Mouse (Mus musculus) mature B cell (primary cell): ENCODE results near the gene Gtpbp2.

Experiments used
- in situ Hi-C: fragments of 300-500 bp; cut with MboI; formaldehyde crosslinking; loops from 2 replicates; pipeline ENCODE4 v1.14.3; 2019

Gtpbp2 gene

DNA sequence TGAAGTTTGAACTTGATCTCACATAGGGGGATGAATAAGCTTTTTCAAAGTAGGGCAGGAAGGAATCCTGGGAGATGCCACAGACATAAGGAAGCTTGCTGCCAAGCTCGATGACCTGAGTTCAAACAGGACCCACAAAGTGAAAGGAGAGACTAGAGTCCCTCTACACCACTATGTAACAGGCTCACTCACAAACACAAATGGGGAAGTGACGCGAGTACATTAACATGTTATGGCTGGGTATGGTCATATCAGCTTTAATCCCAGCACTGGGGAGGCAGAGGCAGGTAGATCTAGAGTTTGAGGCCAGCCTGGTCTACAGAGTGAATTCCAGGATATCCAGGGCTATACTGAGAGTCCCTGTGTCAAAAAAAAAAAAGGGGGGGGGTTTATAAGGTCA, 6.5 kb upstream of the Gtpbp2 start:
- in situ Hi-C loops = no loop called here

DNA sequence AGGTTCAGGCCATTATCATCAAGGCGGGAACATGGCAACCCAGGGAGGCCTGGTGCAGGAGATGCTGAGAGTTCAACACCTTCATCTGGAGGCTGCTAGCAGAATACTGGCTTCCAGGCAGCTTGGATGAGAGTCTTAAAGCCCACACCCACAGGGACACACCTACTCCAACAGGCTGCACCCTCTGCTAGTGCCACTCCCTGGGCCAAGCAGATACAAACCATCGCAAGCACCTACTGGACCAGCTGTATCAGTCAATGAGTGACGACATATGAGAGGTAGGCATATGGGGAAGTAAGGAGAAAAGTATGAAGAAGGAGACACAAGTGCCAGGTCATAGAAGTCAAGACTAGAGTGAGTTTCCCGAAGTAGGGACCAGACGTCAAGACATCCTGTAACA, 4.2 kb upstream of the Gtpbp2 start:
- in situ Hi-C loops = no loop called here

DNA sequence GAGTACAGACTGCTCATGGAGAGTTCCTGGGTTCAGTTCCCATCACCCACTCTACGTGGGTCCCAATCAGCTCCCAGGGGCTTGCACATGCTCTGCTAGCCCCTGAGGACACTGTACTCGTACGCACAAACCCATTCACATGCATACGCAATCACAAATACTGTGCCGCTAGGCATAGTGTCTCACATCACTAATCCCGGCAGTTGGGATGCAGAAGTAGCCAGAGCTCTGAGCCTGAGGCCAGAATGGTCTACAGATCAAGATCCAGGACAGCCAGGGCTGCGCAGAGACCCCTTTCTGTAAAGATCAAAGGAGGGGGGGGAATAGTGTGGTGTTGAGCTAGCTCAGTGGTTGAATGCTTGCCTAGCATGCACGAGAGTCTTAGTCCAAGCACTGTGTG, 3.7 kb upstream of the Gtpbp2 start:
- in situ Hi-C loops = no loop called here

DNA sequence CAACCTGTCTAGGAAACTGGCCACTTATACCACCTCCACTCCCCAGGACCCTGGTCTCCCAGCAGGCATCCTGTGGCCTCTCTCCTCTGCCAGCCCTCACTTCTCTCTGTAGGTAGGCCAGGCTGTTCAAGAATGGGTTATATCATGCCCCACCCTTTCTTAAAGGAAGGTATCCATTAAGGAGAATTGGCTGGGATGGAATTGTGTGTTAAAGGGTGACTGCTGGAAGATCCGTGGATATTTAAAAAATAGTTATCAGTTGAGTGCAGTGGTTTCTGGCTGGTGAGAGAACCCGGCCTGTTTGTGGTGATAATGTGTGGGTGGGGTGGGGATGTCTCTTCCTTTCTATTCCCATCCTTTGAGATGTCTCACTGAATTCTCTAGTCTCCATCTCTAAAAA, 1.6 kb upstream of the Gtpbp2 start:
- in situ Hi-C loops = no loop called here

DNA sequence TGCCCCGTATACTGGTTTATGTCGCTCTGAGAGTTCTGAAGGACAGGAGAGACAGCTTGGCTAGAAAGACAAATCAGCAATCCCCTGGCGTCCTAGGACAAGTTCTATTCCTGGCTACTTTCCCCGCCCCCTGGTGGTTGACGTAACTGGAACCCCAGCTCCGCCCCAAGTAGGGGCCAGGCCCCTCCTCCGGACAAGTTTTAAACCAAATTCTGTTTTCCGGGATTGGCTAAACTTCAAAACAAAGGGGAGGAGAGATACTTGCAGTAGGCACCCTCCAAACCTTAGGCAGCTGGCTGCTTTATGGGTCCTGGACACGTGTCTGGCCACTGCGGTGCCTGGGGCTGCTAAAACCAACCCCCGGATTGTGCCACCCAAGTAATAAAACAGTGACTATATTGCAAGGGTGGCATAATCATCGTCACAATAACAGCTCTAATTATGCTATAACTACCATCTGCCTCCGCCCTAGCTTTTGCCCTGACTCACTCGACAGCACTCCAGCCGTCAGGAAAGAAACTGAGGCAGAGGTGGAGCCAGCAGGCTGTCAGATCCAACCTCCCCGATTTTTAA, 656 bp upstream of the Gtpbp2 start:
- in situ Hi-C loops = no loop called here

DNA sequence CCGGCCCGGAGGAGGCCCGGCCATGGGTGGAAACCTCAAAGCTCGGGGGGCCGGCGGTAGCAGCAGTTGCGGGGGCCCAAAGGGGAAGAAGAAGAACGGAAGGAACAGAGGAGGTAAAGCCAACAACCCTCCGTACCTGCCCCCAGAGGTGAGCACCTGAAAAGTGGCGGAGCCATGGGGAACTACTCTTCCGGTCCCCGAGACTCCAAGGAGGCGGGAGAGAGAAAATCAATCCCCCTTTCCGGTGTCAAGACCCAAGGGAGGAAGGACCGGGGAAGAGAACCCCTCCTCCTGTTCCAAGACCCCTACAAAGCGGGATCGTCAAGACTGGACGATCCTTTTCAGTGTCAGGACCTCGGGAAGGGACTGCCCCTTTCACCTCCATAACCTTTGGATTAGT, 347 bp downstream of the Gtpbp2 start:
- in situ Hi-C loops = no loop called here

DNA sequence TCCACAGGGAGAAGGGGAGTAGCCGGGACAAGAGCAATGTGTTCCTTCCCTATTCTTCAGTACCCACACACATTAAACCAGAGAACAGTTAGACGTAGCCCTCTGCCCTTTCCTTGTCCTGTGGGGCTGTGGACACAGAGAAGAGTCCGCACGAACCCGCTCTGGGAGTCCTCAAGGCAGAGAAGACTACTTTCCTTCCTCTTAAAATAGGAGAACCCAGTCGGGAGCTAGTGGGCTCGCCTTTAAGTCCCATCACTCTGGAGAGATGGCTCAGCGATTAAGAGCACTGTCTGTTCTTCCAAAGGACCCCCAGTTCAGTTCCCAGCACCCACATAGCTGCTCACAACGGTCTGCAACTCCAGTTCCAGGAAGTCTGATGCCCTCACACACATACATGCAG, 878 bp downstream of the Gtpbp2 start:
- in situ Hi-C loops = no loop called here

DNA sequence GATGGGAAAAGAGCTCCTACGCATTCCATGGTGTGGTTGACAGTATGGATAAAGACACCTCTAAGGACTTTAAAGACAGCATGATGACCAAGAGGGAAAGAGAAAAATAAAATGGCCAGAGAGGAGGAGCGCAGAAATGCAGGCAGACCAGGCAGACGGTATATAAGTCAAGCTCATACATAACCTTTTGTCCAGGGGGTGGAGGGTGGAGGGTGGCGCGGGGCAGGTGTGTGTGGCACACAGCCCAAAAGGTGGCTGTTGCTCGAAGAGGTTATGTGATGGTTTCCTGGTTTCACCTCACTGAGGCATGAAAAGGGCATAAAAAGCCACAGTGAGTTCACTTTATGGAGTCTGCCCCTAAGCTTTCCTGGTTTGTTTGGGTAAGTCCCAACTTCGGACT, 1.7 kb downstream of the Gtpbp2 start:
- in situ Hi-C loops = no loop called here

DNA sequence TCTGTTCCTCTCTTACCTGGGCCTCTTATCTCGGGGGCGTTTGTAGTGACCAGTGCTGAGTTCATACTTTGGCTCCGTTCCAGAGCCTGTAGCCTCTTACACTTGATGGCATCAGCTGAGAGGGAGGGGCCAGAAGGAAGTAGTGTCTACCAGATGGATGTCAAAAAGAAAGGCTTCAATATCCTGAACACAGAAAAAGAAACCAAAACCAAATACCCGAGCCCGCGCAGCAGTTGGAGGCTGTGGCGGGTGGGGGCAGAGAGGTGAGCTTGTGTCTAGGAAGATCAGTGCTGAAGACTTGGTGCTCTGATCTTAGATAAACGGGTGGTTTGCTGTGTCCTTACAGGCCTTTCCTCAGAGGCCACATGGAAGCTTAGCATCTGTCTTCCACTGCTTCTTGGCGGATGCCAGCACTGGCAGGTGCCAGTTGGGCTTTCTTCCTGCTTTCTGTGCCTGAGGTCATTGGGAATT, 2.2 kb downstream of the Gtpbp2 start:
- in situ Hi-C loops = no loop called here

DNA sequence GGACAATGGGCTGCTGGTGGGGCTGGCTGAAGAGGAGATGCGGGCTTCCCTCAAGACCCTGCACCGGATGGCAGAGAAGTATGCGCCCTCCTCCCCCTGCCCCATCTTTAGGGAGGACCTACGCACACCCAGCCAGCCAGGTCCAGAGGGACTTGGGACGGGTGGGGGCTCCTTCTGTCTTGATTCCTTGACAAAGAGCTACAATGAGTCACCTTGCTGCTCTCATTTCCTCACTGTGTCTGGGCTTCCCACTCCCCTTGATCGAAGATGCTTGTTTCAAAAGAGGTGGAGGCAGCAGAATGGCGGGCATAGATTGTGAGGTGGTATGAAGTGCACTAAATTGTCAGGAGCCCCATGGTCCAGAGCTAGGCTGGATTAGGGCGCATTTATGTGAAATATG, 3.5 kb downstream of the Gtpbp2 start:
- in situ Hi-C loops = no loop called here

DNA sequence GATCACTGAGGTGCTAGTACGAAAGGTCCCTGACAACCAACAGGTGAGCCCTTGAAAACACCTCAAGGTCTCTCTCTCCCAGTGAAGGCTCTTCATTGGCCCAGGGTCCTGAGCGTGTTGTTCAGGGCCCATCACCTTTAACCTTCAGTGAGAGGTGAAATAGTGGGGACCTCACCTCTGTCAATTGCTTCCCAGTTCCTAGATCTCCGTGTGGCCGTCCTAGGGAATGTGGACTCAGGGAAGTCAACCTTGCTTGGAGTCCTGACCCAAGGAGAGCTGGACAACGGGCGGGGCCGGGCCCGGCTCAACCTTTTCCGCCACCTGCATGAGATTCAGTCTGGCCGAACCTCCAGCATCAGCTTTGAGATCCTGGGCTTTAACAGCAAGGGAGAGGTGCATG, 4.0 kb downstream of the Gtpbp2 start:
- in situ Hi-C loops = no loop called here

DNA sequence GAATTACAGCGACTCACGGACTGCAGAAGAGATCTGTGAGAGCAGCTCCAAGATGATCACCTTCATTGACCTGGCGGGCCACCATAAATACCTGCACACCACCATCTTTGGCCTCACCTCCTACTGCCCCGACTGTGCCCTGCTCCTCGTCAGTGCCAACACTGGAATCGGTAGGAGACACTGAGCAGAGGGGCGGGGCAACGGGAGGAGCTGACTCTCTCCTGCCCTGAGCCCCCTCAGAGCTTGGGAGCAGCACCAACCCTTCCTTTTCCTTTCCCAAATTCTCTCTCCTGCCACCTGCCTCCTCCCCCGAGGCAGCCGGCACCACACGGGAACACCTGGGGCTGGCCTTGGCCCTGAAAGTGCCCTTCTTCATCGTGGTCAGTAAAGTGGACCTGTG, 4.6 kb downstream of the Gtpbp2 start:
- in situ Hi-C loops = no loop called here

DNA sequence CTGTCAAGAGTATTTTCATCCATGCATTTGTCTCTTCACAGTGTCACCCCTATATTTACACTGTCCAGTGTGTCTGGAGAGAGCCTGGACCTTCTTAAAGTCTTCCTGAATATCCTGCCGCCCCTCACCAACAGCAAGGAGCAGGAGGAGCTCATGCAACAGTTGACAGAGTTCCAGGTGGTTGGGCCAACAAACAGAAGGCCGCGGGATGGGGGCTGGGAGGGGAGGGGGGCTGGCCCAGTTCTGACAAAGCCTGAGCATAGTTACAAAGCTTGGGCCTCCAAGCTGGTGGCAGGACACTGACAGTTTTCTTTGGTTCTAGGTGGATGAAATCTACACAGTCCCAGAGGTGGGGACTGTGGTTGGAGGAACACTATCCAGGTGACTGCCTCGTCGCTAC, 5.4 kb downstream of the Gtpbp2 start:
- in situ Hi-C loops = no loop called here

DNA sequence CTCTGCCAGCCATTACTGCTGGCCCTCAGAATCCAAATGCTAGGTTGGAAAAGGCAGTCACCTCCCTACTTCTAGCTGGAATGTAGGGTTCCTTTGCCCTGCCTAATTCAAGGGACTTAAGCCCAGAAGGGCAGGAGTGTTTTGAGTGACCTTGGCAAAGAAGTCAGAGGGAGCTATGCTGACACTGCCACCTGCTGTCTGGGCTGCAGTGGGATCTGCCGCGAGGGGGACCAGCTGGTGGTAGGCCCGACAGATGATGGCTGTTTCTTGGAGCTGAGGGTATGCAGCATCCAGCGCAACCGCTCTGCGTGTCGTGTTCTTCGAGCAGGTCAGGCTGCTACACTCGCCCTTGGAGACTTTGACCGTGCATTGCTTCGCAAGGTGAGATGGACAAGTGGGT, 6.2 kb downstream of the Gtpbp2 start:
- in situ Hi-C loops = no loop called here

DNA sequence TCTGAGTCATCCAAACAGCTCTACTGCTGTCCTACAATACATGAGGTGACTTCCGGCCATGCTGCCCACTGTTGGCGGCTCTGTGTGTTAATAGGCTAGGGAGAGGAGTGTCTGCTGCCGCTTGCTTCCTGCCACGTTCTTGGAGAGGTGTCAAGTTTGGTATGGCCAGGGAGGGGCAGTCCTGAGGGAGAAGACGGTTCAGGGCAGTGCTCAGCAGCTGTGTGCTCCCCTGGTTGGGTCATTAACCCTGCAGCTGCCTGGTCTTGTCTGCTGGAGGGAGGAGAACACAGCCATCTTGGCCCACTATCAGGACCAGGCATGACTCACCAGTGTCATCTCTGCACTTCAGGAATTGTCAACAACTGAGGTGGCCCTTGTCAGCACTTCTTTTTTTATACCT, 7.5 kb downstream of the Gtpbp2 start:
- in situ Hi-C loops = no loop called here

DNA sequence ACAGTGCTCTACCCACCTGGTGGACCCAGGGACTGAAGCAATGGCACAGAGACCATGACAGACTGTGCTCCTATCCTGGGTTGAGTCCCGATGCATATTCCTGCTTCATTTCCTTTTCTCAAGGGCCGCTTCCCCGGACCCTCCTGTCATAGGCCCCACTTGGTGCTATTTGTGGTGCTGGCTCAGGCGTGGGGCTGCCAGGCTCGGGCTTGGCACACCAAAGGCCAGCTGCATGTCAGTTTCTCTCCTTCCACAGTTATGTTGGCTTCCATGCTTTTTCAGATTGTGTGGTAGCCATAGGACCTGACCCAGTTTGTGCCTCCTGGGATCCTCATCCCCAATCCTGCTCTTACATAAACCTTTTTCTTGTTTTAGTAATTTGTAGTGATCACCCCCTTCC, 7.9 kb downstream of the Gtpbp2 start:
- in situ Hi-C loops = no loop called here

DNA sequence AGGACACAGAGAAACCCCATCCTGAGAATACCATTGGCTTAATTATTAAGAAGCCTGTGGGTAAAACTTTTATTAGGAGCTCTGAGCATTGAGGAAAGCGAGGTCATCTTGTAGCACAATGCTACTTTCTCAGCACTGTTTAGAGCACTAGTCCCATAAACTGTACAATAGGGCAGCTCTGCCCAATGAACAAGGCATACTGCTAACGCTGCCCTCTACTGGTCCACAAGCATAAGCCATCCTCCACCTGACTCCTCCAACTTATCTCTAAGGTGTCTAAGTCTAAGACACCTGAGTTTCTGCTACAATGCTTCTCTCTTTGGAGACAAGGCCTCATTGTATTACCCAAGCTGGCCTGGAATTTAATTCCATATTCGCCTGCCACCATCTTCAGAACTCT, 9.7 kb downstream of the Gtpbp2 start:
- in situ Hi-C loops = no loop called here

DNA sequence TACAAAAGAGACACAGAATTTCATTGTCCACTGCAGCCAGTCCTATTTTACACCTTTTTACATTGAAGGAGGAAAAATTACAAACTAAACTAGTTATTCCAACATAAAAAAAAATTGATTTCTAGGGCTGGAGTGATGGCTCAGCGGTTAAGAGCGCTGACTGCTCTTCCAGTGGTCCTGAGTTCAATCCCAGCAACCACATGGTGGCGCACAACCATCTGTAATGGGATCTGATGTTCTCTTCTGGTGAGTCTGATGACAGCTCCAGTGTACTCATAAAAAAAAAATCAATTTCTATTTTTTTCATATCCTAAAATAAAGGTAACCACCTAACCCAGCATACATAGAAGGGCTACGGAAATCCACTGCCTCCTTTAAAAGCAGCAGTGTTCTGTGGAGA, 21.4 kb downstream of the Gtpbp2 start:
- in situ Hi-C loops = no loop called here

DNA sequence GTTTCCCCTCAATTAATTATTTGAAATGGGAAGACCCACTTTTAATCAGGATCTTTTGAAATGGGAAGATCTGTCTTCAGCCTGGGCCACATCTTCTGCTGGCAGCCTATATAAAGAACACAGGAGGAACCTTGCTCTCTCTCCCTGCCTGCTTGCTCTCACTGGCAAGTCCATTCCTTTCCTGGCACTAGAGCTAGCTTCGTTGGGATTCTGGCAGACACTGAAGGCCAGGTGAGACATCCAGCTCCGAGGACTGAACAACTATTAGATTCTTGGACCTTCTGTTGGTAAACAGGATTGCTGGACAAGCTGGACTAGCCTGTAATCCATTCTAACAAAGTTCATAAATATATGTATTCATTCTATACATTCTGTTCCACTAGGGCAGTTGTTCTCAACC, 28.0 kb downstream of the Gtpbp2 start:
- in situ Hi-C loops = no loop called here

DNA sequence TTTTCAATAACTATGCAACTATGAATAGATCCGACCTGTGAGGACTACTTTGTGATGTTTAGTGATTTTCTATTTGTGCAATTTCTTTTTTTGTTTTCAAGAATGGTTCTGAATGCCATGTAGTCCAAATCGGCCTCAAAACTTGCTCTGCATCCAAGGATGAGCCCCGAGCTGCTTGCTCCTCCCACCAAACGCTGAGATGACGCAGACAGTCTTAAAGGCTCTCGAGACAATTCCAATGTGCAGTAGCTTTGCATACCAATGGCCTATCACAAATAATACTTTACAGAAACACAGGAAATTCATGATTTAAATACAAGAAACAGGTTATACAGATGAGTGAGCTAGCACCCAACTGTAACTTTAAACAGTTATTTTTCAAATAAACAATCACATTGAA, 40.3 kb downstream of the Gtpbp2 start:
- in situ Hi-C loops = no loop called here

DNA sequence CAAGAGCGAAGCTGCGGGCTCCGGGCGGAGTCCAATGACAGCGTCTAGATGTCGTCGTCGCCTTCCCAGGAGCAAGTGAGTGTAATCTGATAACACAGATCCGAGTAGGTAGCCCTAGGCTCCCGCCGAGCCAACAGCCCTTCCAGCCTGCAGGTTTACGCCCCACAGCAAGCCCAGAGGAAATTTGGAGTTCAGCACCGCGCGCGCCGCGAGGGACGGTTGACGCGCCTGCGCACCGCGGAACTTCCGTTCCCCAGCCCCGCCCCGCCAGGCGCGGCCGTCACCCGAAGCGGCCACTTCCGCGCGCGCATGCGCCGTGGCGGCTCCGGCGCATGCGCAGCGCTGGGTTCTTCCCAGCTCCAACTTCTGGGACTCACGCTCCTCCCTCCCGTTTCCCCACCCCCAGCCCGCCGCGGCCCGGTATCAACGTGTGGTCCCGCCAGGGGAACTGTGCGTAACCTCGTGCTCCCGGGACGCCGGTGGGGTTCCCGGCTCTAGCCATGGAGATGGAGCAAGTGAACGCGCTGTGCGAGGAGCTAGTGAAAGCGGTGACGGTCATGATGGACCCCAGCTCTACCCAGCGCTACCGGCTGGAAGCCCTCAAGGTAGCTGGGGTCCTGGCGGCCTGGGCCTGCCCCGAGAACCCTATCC, 41.7 kb downstream of the Gtpbp2 start, which contains the start of the genes Polh and Xpo5:
Polh (minus strand) TSS at position 225 of the 651 bp plus-strand sequence.
Xpo5 (plus strand) TSS at position 362 of the 651 bp plus-strand sequence.
- in situ Hi-C loops = no loop called here

DNA sequence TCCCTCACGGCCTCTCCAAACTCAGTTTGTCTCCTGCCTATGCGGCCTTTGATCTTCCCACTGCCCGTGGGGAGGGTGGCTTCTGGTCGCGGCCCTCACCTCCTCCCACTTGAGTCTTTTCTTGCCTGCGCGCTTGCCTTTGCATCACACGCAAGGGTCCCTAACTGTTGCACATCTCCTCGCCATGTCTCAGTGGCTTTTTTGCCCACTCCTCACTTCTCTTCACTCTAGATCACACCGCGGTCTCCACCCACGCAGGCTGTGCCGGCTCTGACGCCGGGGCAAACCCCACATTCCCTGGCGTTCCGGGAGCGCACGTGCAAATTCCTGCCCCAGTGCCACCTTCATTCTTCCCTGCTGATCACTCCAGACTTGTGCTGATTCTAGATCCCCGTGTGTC, 42.2 kb downstream of the Gtpbp2 start:
- in situ Hi-C loops = no loop called here

DNA sequence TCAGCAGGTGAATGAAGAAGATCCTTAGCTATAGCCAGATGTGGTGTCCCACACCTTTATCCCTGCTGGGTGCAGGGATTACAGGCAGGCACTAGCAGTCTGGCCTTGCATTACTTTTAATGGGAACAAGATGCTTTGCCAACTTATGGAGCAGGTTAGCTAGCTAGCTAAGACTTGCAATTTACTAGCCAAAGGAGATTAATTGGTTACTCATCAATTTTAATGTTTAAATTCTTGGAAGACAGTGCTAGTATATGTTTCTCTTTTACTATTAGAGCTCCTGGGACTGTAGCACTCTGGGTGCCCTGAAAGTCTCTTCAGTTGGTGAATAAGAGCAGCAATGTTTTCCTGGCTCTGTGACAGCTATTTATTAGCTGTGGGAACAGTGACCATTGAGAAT, 45.8 kb downstream of the Gtpbp2 start:
- in situ Hi-C loops = no loop called here

DNA sequence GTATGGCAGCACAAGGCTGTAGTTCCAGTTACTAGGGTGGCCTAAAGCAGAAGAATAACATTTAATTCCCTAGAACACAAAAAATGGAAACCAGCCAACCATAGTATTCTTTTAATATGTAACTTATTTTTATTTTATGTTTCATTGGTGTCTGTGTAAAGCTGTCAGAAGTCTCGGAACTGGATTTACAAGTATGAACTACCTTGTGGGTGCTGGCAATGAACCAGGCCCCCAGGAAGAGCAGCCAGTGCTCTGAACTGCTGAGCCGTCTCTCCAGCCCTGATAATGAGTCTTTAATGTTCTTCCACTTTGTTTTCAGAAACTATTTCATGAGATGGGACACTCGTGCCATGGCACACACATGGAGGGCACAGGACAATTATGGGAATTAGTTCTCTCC, 49.7 kb downstream of the Gtpbp2 start:
- in situ Hi-C loops = no loop called here
